Mouse (Mus musculus) CH12F3 (cell line): ENCODE data around the gene Samhd1.

Experiments used
- in situ Hi-C: fragments of 300-500 bp; cut with MboI; formaldehyde crosslinking; loops from 2 replicates; pipeline ENCODE4 v1.14.3; 2020; ENCODE audit warnings: low sequenced_read_pairs

Gene Samhd1

GRCm38 (mm10) chr2:157137959-157138731, 3.1 kb upstream of the Samhd1 start:
- in situ Hi-C loops, result no loop called here

DNA sequence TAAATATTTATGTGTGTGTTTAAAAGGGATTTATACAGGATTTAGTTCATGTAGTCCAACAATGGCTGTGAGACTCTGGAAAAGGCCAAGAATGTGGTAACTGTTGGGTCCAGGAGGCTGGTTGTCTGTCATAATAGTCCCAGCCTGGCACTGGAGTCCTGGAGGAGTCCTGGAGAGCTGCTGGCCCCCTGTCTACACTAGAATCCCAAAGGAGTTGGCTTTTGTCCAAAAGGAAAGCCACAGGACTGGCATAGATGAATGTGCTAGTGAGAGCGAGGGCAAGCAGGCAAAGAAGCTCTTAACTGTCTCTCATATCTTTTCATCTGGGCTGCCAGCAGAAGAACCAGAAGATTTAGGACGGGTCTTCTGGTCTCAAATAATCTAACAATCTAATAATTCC, 1.6 kb upstream of the Samhd1 start:
- in situ Hi-C loops, result no loop called here

GRCm38 (mm10) chr2:157136176-157136575, 1.1 kb upstream of the Samhd1 start:
- in situ Hi-C loops, result no loop called here

GRCm38 (mm10) chr2:157135529-157136120, 560 bp upstream of the Samhd1 start:
- in situ Hi-C loops, result no loop called here

DNA sequence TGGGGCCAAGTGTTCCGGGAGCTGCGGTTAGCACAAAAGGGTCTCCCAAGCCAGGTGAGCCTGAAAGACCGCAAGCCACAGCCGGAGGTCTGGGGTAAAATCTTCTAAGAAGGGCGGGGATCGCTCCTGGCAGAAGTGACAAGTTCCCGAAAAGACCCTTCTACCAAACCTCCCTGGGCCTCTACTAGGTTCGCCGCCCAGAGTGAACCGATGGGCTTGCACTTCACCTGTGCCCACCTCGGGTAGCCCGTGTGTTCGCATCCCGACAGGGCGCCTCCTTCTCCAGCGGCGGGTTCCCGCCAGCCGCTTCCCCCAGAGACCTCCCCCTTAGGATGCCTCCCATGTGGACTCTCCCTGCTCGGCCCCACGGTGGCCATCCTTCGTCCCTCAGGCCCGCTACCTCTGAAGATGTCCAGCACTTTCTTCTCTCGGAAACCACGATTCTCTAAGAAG, 560 bp downstream of the Samhd1 start:
- in situ Hi-C loops, result no loop called here

DNA sequence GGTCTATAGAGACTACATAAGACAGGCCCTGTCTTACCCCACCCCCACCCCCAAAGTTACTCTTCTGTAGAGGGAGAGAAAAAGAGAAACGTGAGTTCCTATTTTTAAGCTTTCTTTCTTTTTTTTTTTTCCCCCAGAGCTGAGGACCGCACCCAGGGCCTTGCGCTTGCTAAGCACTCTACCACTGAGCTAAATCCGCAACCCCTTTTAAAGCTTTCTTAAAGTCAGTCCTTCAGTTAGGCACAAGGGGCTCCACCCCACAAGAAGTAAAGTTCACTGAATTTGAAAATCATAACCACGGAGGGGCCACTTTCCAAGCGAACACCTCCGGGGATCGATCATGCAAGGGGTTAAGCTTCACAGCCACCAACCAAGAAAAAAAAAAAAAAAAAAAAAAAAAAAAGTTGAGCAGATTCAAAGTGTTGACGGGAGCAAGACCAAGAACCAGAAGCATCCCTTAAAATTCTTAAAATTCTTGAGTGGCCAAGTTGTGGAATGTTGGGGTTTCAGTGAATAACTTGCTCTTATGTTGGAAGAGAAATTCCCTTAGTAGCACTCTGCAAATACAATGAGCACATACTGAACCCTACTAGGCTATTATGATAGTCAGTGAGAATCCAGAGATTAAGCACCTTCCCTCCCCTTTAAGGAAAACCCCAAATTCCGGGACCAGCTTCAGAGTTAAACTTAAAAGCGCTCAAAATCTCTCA, 1.1 kb downstream of the Samhd1 start:
- in situ Hi-C loops, result no loop called here

- in situ Hi-C loops, result no loop called here
These were observed 2.2 kb downstream of the Samhd1 start for GRCm38 (mm10) chr2:157132686-157133540.

- in situ Hi-C loops, result no loop called here
These were observed 3.0 kb downstream of the Samhd1 start for GRCm38 (mm10) chr2:157132086-157132485.

DNA sequence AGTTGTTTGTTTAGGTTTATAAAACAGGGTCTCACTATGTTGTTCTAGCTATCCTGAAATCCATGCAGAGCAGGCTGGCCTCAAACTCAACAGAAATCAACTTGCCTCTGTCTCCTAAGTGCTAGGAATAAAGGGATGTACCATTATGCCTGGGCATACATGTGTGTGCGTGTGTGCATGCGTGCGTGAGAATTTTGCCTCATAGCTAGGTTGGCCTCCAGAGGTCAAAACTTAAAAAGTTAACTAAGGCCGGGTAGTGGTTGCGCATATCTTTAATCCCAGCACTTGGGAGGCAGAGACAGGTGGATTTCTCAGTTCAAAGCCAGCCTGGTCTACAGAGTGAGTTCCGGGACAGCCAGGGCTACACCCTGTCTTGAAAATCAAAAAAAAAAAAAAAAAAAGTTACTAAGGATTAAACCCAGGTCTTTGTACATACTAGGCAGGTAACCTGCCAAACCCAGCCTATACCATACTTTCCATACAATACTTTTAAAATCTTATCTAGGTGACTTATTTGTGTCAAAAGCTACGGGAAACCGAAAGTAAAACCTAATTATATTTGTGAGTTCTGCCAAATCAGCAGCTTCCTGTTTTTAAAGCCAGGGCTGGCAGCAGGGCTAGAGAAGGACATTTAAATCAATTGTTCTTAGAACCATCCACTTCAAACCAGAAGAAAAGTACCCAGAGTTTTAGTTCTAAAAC, 4.1 kb downstream of the Samhd1 start:
- in situ Hi-C loops, result no loop called here

DNA sequence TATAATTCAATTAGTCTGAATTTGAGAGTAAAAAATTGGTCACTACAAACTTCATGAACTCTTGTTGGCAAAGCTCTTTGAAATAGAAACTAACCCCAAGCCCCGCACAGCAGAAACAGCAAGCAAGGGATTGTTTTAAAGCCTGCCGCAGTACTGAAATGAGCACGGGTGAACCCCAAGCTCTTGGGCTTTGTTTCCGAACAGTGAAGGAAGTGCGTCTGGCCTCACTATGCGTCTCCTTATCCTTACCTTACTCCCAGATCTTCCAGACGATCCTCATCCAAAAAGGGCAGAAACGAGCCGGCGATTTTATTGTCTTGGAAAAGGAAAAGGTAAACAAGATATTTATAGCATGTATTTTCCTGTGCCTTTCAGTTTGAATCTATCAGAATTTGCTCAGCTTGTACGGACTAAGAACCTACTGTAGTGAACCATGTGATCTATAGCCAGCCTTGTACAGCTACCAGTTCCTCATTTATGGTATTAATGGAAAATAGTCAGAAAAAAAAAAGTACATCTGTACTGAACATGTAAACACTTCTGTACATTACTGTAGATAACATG, 5.4 kb downstream of the Samhd1 start:
- in situ Hi-C loops, result no loop called here

DNA sequence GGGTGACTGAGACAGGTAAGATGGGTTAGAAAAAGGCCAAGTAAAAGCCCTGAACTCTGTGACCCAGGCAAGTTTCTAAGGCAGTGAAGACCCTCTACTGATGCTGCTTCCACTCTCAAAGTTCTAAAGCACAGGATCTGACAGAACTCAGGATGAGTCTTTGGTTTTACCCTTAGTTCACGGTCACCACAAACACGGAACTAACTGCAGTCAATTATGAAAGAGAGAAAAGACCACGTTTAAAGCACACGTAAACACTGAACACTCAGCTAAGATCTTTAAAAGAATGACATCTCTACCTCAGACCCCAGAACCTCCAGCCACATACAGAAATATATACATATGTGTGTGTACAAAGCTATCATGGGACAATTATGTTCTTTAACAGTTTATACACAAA, 6.0 kb downstream of the Samhd1 start:
- in situ Hi-C loops, result no loop called here

DNA sequence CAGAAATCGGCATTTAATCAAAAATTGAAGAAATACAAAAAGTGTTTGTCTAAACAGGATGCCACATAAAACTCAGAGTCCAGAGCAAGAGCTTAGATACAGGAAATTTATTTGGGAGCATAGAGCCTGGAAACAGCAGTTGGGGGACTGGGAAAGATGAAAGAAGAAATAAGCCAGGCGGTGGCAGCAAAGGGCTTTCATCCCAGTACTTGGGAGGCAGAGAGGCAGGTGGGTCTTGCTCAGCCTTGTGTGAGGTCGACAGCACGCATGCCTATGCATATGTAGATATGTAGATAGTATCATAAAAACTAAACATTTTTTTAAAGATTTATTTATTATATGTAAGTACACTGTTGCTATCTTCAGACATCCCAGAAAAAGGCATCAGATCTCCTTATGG, 7.0 kb downstream of the Samhd1 start:
- in situ Hi-C loops, result no loop called here

DNA sequence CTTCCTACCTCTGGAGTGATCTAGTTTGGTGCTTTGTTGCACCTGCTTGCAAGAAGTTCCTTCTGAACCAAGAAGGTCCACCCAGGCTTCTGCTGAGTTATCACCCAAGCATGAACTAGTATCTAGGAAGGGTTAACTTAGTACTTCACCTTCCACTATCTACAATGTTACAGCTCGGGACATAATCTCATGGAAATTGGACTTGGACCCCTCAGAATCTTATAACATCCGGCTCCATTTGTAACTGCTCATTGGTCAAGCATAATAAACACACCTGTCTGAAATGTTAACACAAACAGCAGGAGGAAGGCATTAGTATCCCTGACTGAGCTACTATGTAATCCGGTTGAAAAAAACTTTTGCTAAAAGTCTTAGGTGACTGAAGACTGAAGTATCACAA, 7.7 kb downstream of the Samhd1 start:
- in situ Hi-C loops, result no loop called here

DNA sequence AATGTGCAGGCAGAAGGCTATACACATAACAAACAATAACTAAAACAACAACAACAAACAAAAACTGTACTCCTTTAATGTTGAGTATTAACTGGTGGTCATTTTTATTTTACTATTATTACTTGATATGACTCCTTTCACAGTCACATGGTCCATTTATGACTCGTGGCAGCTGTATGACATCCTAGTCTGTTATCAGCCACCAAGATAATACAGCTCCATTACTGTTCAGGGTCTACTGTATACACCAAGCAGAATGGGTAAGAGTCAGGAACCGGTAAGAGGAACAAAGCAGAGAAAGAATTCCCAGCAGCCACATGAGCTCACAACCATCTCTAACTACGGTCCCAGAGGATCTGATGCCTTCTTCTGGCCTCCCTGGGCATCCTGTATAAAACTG, 9.8 kb downstream of the Samhd1 start:
- in situ Hi-C loops, result no loop called here

GRCm38 (mm10) chr2:157121766-157122165, 13.3 kb downstream of the Samhd1 start:
- in situ Hi-C loops, result no loop called here

DNA sequence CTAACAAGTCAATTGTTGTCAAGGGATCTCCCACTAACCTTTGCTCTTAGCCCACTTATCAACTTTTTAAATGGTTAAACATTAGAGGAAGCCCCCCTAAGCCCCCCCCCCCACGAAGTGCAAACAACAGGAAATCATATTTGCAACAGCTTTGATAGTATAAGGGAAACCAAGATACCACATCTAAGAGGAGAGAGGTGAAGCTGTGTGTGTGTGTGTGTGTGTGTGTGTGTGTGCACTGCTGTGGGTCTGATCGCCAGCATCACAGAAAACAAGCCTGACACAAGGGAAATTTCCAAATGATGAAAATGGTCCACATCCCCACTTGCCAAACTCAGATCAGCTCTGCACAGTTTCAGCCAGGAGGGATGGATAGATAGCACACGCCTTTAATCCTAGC, 16.0 kb downstream of the Samhd1 start:
- in situ Hi-C loops, result no loop called here

DNA sequence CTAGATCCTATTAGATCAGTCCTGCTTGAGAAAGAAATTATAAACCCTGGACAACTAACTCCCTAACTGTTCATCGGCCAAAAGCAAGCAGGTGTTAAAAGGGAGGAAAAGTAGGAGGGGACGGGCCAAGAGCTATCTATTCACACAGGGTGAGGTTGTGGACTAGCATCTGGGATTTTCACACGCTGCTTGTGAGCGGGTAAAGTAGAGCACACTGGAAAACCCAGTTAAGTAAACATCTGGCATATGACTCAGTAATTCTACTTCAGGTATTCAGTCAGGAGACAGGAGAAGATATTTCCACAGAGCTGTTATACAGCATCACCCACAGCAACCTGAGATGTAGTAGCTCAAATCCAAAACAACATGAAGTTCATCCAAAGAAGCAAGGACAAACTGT, 16.5 kb downstream of the Samhd1 start:
- in situ Hi-C loops, result no loop called here

GRCm38 (mm10) chr2:157116964-157117363, 18.1 kb downstream of the Samhd1 start:
- in situ Hi-C loops, result no loop called here

GRCm38 (mm10) chr2:157108236-157108635, 26.8 kb downstream of the Samhd1 start:
- in situ Hi-C loops, result no loop called here

DNA sequence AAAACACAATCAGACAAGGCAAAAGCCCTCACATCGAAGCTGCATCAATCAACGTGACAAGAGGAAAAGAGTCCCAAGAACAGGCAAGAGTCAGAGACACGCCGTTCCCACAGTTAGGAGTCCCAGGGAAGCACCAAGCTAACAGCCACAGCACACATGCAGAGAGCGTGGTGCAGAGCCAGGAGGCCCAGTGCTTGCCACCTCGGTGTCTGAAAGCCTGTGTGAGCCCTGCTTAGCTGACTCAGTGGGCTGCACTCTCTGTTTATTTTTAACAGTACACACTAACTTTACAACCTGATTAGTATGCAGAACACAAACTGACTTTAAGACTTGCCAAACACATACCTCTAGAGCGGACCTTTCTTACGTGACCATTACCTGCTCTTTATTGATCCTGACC, 30.6 kb downstream of the Samhd1 start:
- in situ Hi-C loops, result no loop called here
